Mouse (Mus musculus): Measurements from ENCODE around the gene Atp8a1.

Atp8a1 gene

DNA sequence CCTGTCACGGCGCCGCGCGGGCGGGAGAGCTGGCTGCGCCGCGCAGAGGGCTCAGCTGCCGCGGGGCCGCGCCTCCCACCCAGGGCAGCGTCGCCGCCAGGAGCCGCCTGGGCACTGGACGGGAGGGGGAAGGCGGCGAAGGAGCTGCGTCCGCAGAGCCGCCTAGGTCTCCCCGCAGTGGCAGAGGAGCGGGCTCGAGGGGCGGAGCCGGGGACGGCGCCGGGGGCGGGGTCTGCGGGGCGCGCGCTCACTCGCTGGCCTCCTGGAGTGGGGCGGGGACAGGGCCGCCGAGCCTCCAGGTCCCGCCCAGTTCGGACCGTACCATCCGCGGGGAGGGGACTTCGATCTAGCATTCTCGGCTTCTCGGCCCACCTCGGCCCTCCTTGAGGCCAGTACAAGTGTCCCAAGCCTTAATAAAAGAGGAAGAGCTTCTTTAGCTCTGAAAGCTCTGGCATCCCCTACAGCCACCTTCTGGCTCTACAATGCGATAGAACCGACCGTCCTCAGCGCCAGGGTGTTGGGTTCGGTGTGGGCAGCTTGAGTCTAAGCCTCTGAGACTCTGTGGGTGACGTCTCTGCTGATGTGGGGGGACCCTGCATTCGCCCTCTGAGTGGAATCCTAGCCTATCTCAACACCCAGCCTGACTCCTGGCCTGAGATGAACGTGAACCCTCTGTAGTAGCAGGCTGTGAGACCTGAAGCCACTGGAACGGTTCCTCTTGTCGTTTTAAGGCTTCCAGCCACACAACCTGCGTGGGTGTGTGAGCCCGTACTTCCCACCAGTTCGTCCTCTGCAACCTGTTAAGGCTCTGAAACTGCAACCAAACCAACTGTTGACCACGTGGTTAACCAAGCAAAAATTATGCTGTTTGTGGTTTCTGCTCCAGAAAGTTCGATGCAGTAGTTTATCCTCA is at the start of gene Atp8a1:
Gene Atp8a1 (minus strand): TSS at position 182 of the 913 bp plus-strand sequence.
- peak; percentile 97 for DNase-seq (ENCODE audit: low read depth, low spot score)

DNA sequence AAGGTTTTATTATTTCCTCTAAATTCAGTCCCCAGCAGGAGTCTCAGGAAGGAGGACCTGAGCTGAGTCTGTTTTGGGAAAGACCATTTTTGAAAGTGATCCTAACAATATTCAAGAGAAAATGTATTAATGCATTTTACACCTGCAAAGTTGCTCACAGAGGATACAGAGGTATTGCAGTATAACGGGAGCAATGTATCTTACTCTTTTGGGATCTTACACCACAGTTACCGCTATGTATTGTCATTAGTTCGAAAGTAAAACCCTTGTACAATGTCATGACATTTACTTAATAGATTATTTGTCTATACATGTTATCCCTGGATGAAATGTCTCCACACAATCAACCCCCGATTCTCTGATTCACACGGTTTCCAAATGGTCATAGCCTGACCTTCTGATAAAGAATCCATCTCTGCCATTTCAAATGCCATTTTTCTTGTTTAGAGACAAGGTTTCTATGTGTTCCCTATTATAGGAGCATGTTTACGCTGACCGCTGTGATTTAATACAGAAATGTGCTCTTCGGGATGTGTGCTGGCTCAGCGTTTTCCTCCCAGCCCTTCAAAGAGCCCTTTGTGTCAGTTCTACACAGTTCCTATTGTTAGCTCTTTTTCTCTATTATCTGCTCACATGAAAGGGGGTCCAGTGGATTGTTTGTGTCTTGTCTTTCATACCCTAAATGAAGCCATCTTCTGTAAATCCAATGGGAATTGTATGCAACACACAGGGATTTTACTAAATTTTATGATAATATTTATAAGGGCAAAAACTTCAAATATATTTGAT is 37.4 kb upstream of the Atp8a1 start:
- DNase-seq (ENCODE audit: low read depth, low spot score) = no peak

DNA sequence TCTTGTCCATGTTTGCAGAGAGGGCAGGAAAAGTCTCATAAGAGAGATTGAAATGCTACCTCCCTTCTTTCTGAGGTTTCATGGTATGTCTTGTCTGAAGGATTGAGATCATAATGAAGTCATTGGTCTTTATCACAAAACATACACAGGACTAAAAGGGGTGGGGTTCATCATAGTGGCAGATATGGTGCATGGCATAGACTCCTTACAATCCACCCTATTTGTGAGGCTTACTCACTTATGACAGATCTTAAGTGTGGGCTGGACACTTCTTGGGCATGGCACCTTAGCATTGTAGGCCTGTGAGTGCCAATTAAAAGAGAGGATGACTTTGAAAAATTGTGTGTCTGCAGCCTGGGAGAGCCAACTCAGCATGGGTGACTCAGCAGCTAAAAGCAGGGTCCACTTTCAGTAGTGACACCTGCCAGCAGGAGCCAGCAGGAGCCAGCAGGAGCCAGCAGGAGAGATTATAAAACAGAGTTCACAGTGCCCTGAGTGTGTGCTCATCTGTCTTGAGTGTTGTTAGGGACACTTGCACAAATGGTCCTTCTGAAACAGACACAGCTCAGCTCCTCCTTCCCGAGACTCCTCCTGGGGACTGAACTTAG is 36.4 kb upstream of the Atp8a1 start:
- DNase-seq (ENCODE audit: low read depth, low spot score) = no peak

DNA sequence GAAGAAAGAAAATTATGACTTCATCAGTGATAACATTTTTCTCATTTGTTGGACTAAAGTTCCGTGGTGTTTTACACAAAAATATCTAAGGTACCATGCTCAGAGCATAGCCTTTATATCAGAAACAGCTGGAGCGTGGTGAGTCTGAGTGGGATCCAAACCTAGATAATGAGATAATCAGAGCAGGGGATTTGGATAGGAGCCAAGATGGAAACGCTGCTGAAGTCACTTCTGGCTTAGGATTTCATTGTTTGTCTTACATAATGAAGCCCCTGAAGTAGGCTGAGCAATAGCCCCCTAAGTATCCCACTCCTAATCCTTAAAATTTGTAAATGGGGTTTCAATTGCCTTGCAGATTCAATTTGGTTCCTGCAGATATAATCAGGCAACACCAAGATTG is 24.2 kb upstream of the Atp8a1 start:
- no peak for DNase-seq (ENCODE audit: low read depth, low spot score)

DNA sequence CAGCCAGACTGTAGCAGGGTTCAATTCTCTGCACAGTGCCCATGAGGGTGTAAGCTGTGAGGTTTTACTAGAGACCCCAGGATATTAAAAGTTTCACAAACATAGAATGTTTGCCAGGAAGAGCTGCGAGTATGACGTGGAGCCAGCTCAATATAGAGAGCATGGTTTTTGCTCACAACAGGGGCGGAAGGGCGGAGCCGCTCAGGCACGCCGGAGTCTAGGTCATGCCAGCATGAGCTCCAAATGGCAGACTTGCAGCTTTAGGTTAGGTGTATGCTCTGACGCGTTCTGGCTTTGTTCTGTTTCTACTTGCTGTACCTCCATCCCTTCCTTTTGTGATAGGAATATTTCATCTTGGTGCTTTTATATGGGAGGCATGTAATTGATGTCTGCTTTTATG is 19.0 kb upstream of the Atp8a1 start:
- DNase-seq (ENCODE audit: low read depth, low spot score) = no peak

DNA sequence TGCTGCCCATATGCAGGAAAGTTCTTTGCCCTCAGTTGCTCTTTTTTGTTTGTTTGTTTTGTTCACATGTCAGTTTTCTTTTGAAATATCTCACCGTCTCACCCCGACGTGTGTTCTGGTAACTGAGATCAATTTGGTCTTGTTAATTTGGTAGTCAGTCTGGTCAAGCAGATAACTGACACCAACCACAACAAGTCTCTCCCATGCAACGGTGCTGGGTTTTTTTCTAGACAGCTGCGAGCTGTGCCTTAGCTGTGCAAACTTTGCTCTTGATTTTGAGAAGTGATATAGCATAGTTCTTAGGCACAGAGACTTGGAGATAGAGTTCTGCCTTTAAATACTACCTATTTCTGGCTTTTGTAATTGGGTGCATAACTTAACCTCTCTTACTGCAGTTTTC is 18.4 kb upstream of the Atp8a1 start:
- DNase-seq (ENCODE audit: low read depth, low spot score) = no peak

DNA sequence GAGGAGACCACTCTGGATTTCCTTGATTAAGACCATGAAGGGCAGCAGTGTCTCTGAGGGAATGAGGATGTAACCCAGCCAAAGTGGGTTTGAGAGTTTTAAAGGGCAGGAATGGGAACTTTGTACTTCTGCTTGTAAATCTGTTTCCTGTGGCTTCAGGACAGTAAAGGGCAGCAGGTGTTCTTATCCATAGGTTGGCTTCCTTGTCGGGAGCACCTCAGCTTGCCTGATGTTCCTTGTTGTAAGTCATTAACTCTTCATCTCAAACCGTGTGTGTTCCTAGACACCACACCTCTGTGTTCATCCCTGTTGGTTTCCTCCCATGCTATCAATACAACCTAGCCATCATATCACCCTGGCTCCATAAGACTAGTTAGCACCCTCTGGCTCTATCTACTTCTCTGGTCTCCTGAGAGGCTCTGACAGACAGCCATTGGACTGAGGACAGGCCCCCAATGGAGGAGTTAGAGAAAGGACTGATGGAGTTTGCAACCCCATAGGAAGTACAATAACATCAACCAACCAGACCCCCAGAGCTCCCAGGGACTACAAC is 17.4 kb upstream of the Atp8a1 start:
- DNase-seq (ENCODE audit: low read depth, low spot score) = no peak

DNA sequence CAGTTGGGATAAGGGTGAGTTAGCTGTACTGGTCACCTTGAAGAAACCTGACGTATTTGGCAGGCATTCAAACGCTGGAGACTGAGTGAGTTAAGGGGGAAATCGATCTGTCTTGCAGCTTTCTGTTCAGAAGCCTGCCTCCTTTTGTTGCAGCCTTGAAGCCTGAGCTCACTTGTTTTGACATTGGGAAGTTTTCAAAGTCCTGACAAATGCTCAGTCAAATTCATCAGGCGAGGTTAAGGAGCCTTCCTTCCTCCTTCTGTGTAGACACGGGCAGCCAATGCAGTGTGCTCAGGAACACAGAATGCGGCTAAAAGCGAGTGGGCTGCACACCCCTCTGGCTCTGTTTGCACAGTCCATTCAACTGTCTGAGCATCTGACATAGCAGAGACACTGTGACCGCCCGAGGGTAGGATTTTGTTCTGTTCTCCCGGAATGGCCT is 16.7 kb upstream of the Atp8a1 start:
- DNase-seq (ENCODE audit: low read depth, low spot score) = no peak

DNA sequence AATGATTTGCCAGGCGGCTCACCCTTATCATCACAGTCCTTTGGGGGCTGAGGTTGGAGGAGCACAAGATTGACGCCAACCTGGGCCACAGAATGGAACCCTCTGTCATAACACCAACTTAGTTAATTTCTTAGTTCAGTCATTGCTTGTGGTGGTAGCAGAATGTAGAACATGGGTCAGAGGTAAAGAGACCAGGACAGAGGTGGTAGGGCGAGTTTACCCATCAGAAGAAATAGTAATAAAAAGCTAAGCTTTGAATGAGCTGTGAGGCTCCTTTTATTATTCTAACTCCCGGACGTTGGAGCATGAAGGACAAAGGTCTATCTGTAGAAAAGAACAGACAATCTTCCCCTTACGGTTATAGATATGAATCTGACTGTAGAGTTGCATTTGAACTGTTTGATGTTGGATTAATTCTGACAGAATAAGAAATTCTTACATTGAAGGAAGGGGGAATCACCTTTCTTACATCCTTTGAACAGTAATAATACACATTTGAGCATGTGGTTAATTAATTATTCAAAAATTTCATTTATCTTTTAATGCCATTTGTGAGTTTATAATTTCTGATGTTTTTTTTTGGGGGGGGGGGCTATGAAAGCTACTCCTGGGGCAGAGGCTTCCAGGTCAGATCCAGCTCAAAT is 7.9 kb upstream of the Atp8a1 start:
- no peak for DNase-seq (ENCODE audit: low read depth, low spot score)

DNA sequence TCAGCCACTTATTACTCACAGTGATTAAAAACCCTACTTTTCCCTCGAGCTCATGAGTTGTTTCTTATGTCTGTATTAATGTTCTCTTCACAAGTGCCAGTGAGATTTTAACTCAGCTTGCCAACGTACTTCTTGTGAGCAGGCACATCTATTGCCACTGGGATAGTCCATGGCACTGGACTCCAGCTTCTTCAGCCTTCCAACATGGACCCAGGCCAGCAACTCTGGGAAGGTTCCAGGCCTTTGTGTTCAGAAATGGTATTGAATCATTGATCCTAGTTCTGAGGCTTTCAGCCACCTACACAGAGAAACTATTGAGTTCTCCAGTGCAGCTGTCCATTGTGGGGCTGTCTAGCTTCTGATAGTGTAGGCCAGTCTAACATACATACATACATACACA is 5.6 kb upstream of the Atp8a1 start:
- no peak for DNase-seq (ENCODE audit: low read depth, low spot score)

DNA sequence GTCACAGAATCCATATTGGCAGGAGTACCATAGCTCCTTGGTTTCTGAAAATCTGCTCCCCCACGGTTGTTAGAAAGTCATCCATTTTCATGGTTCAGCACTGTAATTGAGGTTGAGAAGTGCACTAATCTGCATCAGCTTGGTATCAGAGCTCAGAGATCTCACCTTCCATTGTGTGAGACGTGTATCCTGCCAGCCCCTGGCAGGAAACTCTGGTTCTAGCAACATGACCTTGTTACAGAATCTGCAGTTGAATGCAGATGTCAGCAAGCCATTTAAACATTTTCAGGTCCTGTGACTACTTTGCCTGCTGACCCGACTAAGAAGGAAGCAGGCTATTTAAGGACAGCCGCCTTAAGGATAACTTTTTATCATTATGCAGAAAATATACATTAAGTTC is 2.2 kb upstream of the Atp8a1 start:
- no peak for DNase-seq (ENCODE audit: low read depth, low spot score)

DNA sequence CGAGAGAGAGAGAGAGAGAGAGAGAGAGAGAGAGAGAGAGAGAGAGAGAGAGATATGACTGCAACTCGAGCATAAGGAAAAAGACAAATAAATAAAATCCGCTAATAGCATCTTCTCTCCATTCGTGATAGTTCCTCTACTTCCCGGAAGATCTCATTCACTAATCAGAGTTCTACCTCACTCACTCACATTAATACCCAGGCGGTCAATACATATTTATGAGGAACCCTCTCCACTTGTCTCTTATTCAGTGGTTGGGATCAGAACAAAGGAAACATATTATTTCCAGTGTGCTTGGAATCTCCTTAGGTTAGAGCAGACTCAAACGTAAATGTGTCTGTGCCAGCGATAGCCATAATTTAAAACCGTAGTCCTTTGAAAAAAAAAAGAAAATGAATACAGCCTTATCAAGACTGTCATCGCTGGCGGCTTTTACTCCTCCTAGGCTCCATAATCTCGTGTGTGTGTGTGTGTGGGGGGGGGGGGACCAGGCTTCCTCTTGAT is 1.3 kb upstream of the Atp8a1 start:
- DNase-seq (ENCODE audit: low read depth, low spot score) = no peak

DNA sequence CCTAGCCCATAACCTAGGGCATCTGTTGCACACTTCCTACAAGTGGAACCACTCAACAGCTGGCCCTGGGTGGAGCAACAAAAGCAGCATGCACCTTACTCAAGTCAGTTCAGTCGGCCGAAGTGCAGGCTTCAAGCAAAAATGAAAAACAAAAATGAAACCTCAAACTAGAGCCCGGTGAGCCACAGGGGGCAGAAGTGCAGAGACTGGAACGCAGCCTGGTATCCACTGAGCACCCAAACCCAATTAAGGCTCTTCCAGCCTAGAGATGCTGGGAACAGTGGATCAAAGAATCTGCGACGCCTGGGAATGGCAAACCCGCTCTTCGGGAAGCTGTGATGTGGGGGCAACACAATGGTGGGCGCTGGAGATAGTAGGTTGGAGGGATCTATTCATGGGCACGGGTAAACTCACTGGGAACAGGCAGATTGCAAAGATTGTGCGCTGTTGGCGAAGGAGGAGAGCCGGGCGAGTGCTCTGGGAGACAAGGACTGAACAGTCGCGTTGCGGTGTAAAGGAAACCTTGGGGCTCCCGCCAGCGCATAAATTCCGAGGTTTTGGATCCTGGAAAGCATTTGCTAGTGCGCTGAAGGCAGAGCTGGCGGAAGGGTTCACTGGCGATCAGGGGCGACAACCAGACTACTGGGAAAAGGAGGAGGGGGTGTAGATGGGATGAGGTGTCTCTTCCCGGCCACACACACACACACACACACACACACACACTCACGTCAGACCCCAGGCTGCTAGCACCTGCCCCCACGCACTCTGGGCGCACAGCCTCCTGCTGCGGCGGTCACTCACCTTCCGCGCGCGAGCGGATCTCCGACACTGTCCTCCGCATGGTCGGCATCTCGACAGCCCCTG is 641 bp downstream of the Atp8a1 start:
- DNase-seq (ENCODE audit: low read depth, low spot score) = no peak

DNA sequence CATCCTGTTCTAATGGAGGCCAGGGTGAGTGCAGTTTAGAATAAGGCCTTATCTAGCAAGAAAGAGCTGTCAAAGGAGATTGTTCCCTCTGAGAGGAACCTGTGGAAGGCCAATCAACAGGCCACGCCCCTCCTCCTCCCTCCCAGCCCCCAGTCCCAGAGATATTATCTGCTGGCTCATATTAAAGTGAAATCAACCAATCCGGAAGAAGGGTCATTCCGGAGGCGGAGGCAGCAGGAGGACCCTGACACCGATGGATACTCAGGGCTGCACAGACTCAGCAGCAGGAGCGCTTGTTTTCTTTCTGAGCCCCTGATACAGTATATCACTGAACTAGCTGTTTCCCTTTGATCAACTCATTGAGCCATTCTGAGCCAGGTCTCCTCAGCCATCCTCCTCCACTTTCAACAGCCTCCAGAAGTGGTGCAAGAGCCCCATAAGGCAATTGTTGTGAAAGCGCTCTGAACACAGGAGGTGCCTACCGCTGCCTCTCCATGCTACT is 2.0 kb downstream of the Atp8a1 start:
- no peak for DNase-seq (ENCODE audit: low read depth, low spot score)

DNA sequence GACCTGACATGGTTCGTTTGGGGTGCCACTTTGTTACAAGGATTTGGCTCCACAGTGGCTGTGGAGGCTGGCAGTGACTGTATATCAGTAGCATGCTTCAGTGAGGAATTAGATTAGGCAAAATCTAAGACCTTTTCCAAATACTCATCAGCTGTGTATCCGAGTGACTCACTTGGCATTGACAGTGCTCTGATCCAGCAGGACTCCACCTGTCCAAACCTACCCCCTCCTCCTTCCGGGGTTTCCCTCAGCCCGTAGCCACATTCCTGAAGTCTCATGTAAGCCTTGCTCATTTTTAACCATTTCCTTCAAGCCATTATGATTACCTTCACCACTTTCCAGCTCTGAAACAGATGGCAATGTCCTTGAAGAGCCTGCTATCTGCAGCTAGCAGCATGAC is 3.2 kb downstream of the Atp8a1 start:
- DNase-seq (ENCODE audit: low read depth, low spot score) = no peak

DNA sequence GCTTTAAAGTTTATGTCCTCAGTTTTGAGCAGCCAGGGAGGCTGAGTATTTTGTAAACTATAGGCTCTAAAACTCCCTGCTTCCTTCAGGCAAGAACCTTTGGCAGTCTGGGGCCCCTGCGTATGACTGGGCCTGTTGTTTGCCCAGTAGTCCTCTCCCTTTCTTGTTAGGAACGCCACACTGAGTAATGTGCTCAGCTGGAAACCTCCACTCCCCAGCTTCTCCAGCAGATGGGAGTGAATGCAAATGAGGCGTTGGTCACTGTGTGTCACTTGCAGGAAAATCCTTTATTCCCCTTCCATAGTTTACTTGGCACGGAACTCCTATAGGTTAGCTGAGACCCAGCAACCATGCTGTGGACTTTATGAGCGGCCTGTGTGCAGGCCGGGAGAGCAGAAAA is 4.9 kb downstream of the Atp8a1 start:
- DNase-seq (ENCODE audit: low read depth, low spot score) = no peak

DNA sequence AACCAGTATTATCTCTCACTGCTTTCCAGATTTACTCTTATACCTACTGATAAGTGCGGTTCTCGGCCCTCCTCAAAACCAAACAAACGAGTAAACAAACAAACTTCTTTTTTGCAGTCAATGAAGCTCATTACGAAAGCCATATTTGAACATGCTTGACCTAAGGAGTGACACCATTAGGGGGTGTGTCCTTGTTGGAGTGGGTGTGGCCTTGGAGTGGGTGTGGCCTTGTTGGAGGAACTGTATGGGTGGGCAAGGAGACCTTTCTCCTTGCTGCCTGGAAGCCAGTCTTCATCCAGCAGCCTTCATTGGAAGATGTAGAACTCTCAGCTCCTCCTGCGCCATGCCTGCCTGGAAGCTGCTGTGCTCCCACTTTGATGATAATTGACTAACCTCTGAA is 13.4 kb downstream of the Atp8a1 start:
- DNase-seq (ENCODE audit: low read depth, low spot score) = no peak

DNA sequence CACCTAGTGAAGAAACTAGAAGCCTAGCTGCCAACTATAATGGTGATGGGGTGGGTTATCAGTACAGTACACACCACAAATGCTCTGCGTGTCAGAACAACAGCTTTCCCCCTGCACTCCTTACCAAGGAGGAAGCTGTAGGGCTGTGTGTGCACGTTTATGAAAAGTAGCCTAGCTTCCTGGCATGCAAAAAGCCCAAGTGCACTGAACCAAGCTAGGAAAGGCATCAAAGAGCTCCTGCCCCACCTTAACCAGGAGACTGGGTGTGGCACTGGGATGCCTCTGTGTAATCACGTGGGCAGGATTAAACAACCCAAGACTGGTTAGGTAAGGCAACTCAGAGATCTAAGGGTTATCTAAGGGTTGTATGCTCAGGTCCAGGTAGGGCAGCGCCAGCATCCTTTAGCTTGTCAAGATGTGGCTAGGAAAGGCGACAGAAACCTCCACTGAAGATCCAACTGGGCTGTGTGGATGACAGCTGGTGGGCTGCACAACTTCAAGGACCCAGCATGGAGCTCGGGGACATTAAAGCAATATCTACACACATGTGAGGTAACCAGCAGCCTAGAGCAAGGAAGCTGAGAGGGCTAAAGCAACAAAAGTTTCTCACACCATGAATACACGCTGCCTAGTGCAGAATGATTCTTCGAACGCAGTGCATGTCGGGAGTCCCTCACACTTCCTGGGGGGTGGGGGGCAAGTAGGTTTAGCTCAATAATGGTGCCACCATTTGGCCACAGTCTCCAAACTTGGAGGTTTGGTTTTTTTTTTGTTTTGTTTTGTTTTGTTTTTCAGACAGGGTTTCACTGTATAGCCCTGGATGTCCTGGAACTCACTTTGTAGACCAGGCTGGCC is 15.7 kb downstream of the Atp8a1 start:
- DNase-seq (ENCODE audit: low read depth, low spot score) = no peak

DNA sequence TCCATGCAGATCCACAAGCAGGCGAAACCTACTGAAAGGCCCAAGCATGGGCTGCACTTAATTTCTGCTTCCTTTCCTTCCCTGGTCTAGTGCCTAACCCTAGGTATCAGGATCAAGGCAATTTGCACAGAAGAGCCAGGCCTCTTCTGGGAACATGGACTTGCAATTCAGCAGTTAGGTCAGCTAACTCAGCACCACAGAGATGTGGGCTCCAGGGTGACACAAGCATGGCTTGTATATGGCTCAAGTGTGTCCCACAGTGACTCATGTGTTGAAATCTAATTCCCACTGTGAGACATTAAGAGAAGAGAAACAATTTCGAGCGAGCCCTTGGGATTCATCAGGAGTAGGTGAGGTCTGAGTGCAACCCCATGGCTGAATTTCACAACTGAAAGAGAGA is 18.9 kb downstream of the Atp8a1 start:
- DNase-seq (ENCODE audit: low read depth, low spot score) = no peak

Data from retina, adult 2 months (tissue).